Mouse (Mus musculus) C2C12 (cell line): Measurements from ENCODE around the gene Tmem119.

Experiments
- CEBPB ChIP-seq: IDR thresholded peaks from one replicate; pipeline ENCODE4 v1.6.1; 2011; ENCODE audit warnings: low read depth, mild to moderate bottlenecking, control low read depth, moderate library complexity
- CTCF ChIP-seq: IDR thresholded peaks from one replicate; pipeline ENCODE4 v1.5.1; 2011; ENCODE audit not compliant: control insufficient read depth, insufficient read depth, insufficient read length
- USF1 ChIP-seq: IDR thresholded peaks from one replicate; pipeline ENCODE4 v1.6.1; 2011; ENCODE audit warnings: low read depth, mild to moderate bottlenecking, control low read depth, moderate library complexity

DNA sequence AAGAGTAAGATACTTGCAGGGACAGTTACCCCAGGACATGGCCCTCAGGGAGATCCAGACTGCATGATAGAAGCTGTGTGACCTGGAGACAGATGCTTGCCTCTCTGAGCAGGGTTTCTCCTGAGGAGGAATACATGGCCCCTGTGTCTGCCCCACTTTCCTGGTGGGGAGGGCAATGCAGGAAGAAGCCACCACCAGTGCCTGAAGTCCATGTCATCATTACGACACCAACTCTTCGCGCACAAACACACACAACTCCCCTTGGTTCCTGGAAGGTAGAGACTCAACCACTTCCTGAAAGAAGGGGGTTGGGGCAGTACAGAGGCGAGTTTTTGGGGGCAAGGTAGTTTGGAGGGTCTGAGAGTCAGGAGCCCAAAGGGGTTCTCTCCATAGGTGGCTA, 23.9 kb upstream of the Tmem119 start:
- no peak for TF ChIP-seq CTCF
- no peak for TF ChIP-seq USF1
- no peak for TF ChIP-seq CEBPB
